Mouse (Mus musculus) C2C12 (cell line): ENCODE measurements around the gene Olfr417.

ENCODE experiments used
- CEBPB ChIP-seq: IDR thresholded peaks from one replicate; pipeline ENCODE4 v1.6.1; 2011; ENCODE audit warnings: low read depth, mild to moderate bottlenecking, control low read depth, moderate library complexity
- CTCF ChIP-seq: IDR thresholded peaks from one replicate; pipeline ENCODE4 v1.5.1; 2011; ENCODE audit not compliant: control insufficient read depth, insufficient read depth, insufficient read length
- FOSL1 ChIP-seq: IDR thresholded peaks from one replicate; pipeline ENCODE4 v1.8.0; 2011; ENCODE audit warnings: mild to moderate bottlenecking, low read length; ENCODE audit not compliant: poor library complexity, insufficient read depth, severe bottlenecking
- MAX ChIP-seq: IDR thresholded peaks from one replicate; pipeline ENCODE4 v1.6.1; 2011; ENCODE audit warnings: mild to moderate bottlenecking, control low read depth
- USF1 ChIP-seq: IDR thresholded peaks from one replicate; pipeline ENCODE4 v1.6.1; 2011; ENCODE audit warnings: low read depth, mild to moderate bottlenecking, control low read depth, moderate library complexity

GRCm38 (mm10) chr1:174423764-174424163 lies 58.8 kb downstream of the Olfr417 start, which contains the start of gene Olfr414:
- TF ChIP-seq CTCF = no peak
- TF ChIP-seq CEBPB = no peak
- TF ChIP-seq MAX = no peak
- TF ChIP-seq FOSL1 = no peak
- TF ChIP-seq USF1 = no peak
